Mouse (Mus musculus) regulatory T cell (primary cell): ENCODE results near the gene Cd244a.

Source experiments
- in situ Hi-C: fragments of 300-600 bp; cut with MboI, MseI; formaldehyde crosslinking; loops from one replicate; pipeline ENCODE4 v1.15.1; 2025; ENCODE audit warnings: high pct_unique_total_duplicates

The Cd244a gene

DNA sequence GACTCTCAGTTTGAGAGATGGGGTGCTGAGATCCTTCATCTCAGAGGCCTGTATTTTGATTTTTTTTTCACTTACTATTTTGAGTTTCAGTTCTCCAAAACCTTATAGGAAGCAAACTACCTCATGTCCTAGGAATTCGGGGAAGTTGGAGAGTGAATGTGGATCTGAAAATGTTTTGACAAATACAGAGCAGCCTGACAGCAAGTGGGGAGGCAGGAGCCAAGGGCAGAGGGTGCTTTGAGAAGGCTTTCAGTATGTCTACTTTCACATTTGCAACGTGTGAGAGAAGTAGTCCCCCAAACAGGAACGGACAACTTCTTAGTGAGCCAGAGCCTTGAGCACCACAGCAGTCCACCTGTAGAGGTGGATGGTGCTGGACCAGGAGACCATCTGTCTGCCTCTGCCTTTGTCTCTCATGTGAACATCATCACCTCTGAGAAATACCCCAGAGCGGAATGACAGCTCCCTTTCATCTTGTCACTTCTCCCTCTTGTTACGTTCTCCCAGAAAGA is 87.5 kb downstream of the Cd244a start:
- in situ Hi-C loops: no loop called here

DNA sequence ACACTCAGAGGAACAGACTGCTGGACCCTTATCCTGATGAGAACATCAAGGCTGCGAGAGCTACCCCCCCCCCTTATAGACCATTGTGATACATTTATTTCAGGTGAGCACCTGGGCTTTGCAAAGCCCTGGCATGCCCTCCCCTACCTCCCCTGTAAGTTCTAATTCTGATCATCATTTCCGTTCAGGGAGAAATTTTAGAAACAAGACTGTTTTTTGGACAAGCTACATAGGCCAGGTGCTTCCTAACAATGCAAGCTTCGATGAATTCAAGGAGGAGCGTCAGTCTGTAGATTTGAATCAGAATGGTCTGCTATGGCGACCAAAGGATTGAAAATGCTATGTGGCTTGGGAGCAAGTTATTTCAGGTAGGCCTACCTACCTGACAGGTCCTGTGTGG is 88.7 kb downstream of the Cd244a start:
- in situ Hi-C loops: no loop called here

DNA sequence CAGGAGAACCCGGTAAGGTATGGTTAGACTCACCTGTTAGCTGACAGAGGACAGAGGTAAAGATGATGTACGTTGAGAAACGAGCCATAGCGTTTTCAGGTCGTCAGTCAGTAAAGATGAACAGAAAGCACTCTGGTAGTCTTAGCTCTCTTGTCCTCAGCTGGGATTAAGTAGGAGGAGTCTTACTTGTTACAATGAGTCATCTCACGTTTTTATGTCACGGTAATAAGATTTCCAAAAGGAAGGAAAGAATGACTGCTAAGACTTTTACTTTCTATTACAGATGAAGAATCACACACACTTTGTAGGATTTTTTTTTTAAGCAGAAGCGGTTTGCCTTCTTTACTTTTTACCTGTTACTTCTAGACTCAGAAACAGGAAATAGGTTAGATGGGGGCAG is 89.8 kb downstream of the Cd244a start:
- in situ Hi-C loops: no loop called here

DNA sequence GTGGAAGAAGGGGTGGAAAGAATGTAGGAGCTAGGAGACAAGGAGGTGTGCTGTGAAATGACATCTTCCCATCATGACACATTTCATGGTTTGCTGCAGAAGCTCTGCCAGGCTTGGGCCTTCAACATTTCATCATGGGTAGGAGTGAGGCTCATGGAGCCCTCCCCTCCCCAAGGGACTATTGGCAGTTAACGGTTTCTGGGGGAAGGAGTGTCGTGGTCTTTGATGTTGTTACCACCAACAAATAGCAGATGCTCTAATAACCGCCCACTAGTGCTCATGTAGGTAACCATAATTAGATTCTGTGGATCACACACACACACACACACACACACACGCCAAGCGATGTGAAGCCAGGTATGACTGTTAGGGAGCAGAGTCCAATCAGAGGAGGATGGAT is 93.7 kb downstream of the Cd244a start, which contains the start of gene Slamf7:
Gene Slamf7, minus strand, starts transcription at position 302 of the 400 bp plus-strand sequence.
- in situ Hi-C loops: no loop called here

DNA sequence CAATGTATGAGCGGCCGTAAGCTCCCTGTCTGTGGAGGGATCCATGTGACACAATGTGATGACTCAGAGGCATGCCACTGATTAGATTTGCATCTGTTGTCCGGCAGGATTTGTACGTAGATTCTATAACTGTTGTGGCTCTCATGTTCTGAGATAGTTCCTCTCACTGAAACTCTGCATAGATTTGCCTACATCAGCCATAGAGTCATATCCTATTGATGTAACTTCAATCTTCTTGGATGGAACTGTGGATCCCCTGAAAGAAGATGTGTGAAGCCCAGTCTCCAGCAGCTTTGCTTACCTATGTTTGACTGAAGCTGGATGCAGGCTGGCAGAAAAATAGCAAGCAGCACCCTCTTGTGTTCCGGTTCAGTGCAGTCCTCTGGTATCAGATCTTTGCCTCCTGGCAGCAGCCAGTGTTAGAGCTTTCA is 99.6 kb downstream of the Cd244a start:
- in situ Hi-C loops: no loop called here
